Mouse (Mus musculus) right cerebral cortex, postnatal 25 days (tissue): ENCODE measurements around the gene Olfr1367.

Experiments used
- DNase-seq: peaks from one replicate; pipeline ENCODE4 v3.0.0; 2022

The Olfr1367 gene

GRCm38 (mm10) chr13:21346610-21347009 is at the start of gene Olfr1367:
Olfr1367 (plus strand) TSS chr13:21346910.
- no peak for DNase-seq

GRCm38 (mm10) chr13:21298557-21298956 is 48.2 kb upstream of the Olfr1367 start:
- no peak for DNase-seq

GRCm38 (mm10) chr13:21304483-21305066 is 42.1 kb upstream of the Olfr1367 start:
- DNase-seq, result no peak

GRCm38 (mm10) chr13:21309788-21310187 is 36.9 kb upstream of the Olfr1367 start:
- no peak for DNase-seq

GRCm38 (mm10) chr13:21311926-21312325 is 34.8 kb upstream of the Olfr1367 start, which contains the start of gene Gpx6:
Gpx6 (plus strand) TSS chr13:21312125.
- DNase-seq, result no peak

- DNase-seq, result no peak
These were observed 33.9 kb upstream of the Olfr1367 start for GRCm38 (mm10) chr13:21312854-21313253.

- DNase-seq, result no peak
These were observed 32.8 kb upstream of the Olfr1367 start for GRCm38 (mm10) chr13:21313903-21314302.

- no peak for DNase-seq
These were observed 26.4 kb upstream of the Olfr1367 start for GRCm38 (mm10) chr13:21320262-21320661.

GRCm38 (mm10) chr13:21321890-21322494 is 24.7 kb upstream of the Olfr1367 start:
- peak; percentile 25 for DNase-seq

GRCm38 (mm10) chr13:21322509-21323375 is 24.0 kb upstream of the Olfr1367 start:
- peak; percentile 50 for DNase-seq

- DNase-seq, result no peak
These were observed 23.3 kb upstream of the Olfr1367 start for GRCm38 (mm10) chr13:21323405-21323804.

- DNase-seq, result no peak
These were observed 20.5 kb upstream of the Olfr1367 start for GRCm38 (mm10) chr13:21326191-21326590.

DNA sequence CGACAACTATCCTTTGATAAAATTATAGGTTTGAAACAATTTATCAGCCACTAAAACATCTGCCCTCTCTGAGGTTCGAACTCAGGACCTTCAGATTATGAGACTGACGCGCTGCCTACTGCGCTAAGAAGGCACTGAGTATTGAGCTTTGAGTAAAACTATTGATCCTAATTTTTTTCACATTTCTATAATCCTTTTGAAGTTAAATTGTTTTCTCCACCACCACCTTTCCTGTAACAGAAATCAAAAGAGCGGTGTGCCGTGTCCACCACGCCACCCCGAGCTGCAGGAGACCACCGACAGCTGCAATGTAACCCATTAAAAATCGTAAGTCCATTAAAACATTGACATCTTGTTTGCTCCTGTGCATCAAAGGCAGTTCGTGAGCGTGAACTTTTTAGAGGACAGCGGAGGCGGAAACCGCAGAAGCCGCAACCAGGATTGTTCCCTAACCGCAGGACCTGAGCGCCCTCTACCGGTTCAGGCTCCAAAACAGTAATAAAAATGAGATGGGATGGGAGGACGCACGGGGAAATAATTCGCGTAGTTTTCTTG is 20.0 kb upstream of the Olfr1367 start:
- peak; percentile 76 for DNase-seq

- DNase-seq, result no peak
These were observed 19.3 kb upstream of the Olfr1367 start for GRCm38 (mm10) chr13:21327424-21327823.

- no peak for DNase-seq
These were observed 3.9 kb downstream of the Olfr1367 start for GRCm38 (mm10) chr13:21350593-21350992.

DNA sequence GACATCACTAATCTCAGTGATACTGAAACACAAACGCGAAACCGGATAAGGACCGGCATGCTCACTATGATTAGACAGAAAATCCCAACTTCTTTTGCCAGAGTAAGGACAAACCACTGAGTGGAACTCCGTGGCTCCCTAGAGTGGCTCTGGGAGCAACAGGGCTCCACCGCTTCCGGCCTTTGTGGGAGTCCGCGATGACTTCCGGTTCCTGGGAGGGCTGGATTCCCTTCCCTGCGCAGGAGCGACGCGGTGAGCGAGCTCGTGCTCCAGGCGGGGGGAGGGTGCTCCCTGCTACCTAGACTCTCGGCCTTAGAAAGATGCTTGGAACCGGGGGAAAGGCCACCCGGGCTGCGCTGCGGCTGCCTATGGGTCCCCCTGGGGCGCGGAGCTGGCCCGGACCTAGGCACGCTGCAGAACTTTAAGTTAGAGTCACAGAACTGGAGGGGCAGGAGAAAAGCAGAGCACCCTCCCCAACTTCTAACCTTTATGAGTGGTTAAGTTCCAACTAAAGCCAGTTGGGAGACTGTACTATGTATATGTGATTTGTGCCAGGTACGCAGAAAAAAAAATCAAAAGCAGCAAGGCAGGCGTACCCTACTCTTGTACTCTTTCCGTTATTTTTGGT is 16.0 kb downstream of the Olfr1367 start, which contains the start of gene Zscan12:
Gene Zscan12, plus strand, starts transcription at position 200 of the 628 bp plus-strand sequence.
- peak; percentile 89 for DNase-seq

- no peak for DNase-seq
These were observed 17.0 kb downstream of the Olfr1367 start for GRCm38 (mm10) chr13:21363719-21364118.

DNA sequence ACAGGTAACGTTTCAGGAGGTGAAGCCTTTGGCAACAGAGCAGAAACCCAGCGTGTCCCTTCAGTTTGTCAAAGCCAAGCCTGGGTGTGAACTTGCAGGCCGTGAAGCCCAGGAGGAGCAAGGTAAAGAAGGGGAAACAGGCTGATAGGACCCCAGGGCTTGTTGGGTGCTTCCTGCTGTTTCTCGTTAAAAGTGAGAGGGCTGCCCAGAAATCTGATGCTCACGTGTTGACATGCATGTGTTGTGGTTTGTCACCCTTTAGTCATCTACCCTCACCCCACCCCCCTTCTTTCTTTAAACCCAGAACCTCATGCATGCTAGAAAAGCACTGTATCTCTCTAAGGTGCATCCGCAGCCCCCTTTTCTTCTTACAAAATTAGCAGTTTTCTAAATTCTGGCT is 19.9 kb downstream of the Olfr1367 start:
- DNase-seq, result no peak

GRCm38 (mm10) chr13:21372700-21373099 is 26.0 kb downstream of the Olfr1367 start:
- DNase-seq, result no peak

GRCm38 (mm10) chr13:21377773-21378172 is 31.1 kb downstream of the Olfr1367 start:
- DNase-seq, result no peak

DNA sequence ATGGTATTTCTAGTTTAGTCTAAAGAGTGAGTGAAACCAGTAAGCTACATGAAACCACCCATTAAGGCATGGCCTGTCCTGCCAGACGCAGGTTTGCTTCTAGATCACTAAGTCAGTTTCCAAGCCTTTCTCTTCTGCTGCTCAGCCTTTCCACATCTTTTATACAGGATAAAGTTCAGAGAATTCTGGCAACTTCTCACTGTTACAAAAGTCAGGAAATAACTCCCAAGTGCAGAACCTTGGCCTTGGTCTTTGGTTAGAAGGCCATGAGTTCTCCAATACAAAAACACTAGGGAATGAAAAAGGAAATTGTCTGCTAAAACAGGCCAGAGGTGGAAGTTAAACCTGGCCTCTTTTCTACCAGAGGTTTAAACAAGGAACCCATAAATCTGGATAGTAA is 48.5 kb downstream of the Olfr1367 start:
- no peak for DNase-seq

GRCm38 (mm10) chr13:21395623-21396022 is 48.9 kb downstream of the Olfr1367 start:
- no peak for DNase-seq

DNA sequence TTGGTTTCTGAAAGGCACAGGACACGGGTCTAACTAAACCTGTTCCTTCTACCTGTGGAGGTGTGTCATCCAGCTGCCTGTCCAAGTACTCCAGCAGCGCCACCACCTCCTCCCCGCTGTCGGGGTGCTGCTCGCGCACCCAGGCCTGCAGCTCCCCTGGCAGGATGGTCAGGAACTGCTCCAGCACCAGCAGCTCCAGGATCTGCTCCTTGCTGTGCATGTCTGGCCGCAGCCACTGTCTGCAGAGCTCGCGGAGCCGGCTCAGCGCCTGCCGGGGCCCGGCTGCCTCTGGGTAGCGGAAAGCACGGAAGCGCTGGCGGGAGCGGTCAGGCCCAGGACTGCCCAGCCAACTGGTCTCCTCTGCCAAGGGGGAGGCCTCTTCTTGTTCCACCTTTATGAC is 49.3 kb downstream of the Olfr1367 start:
- peak; percentile 13 for DNase-seq
